Mouse (Mus musculus) erythroblast, embryonic 14.5 days (primary cell): Measurements from ENCODE around the gene Recql5. TPM values are rescaled to one million over a fixed set of nuclear protein-coding genes. Genes with fewer than 3 reads are reported as not detected.

Experiments used
- H3K27me3 ChIP-seq: 2 replicates; pipeline ENCODE4 v1.6.1; 2012; ENCODE audit warnings: inconsistent platforms; ENCODE audit not compliant: control insufficient read depth
- H3K36me3 ChIP-seq: 2 replicates; pipeline ENCODE4 v1.6.1; 2012; ENCODE audit warnings: mild to moderate bottlenecking, inconsistent platforms; ENCODE audit not compliant: control insufficient read depth
- H3K4me1 ChIP-seq: 2 replicates; pipeline ENCODE4 v1.6.1; 2012; ENCODE audit warnings: inconsistent platforms; ENCODE audit not compliant: control insufficient read depth
- H3K4me3 ChIP-seq: replicated peaks from 2 replicates; pipeline ENCODE3; 2012; ENCODE audit warnings: moderate library complexity, mild to moderate bottlenecking, inconsistent platforms
- H3K9me3 ChIP-seq: 2 replicates; pipeline ENCODE4 v1.6.1; 2012; ENCODE audit warnings: low read length, inconsistent platforms, mixed read lengths; ENCODE audit not compliant: control insufficient read depth
- GATA1 ChIP-seq: IDR thresholded peaks from 2 replicates; pipeline ENCODE4 v1.6.1; 2012; ENCODE audit warnings: low read length, inconsistent platforms, mixed read lengths
- polyA plus RNA-seq: library from polyadenylated mRNA; stranded (reverse); fragments of >175 nt; gene quantifications from 2 replicates; pipeline ENCODE4 v1.2.3, GENCODE M21; 2012

Recql5 gene
- polyA plus RNA-seq, 1 experiment = 1.4 TPM

DNA sequence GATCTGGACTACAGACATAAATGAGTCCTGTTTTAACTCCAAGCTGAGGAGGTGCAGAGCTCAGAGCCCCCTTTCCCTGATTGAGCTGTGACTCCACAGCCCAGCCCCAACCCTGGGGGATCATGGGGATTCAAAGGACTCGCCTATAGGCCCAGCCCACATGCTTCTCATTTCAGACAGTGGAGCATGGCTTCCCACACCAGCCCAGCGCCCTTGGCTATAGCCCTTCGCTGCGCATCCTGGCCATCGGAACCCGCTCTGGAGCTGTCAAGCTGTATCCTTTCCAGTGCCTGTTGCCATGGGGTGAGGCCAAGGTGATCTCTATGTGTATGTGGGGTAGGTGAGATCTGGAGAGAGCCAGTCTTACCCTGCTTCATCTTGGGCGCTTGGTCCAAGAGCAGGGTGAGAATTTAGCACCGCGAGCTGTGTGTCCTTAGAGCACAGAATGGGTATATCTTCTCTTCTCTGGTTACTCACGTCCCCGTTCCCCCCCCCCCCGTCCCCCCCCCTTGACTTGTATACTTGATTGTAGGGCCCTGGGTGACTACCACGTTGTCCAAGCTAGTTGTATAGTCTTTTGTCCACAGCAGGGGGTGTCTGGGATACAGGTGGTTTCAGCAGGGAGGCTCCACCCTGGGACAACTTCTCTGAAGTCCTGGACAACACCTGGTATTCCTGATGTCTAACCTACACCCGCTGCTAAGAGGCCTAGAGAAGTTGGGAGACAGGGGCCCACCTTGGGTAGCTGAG lies 90.0 kb downstream of the Recql5 start:
- Histone ChIP-seq H3K27me3 (no peaks in the 10 kb centered on the region), H3K36me3 (peaks cover 49% of the 10 kb centered on the region), H3K4me3 (no peak overlapping the region), H3K4me1 (peaks cover 61% of the 10 kb centered on the region), H3K9me3 (peaks cover 2% of the 10 kb centered on the region; the same call in 1 of the 2 replicates)
- no peak for TF ChIP-seq GATA1

Other genes starting within 250 kb of the Recql5 start
- gene Grb2, start 224.9 kb downstream of the Recql5 start, polyA plus RNA-seq = 3.4 and 3.8 TPM in 2 replicates
- 6.1 and 6.3 TPM in 2 replicates for gene Tmem94, start 168.0 kb downstream of the Recql5 start, polyA plus RNA-seq
- 10.9 and 12.1 TPM in 2 replicates for gene Caskin2, start 119.8 kb downstream of the Recql5 start, polyA plus RNA-seq
- gene Tsen54, start 118.8 kb downstream of the Recql5 start, polyA plus RNA-seq = 3.4 and 4.5 TPM in 2 replicates
- gene Llgl2, start 109.4 kb downstream of the Recql5 start, polyA plus RNA-seq = 2.1 and 2.3 TPM in 2 replicates
- not detected in 2 replicates for gene Myo15b, start 75.1 kb downstream of the Recql5 start, polyA plus RNA-seq
- 2.1 and 3.2 TPM in 2 replicates for gene Smim5, start 33.5 kb downstream of the Recql5 start, polyA plus RNA-seq
- gene Smim6, start 21.5 kb downstream of the Recql5 start, polyA plus RNA-seq = 0.09 and 0.28 TPM in 2 replicates
- gene Sap30bp, start 195 bp downstream of the Recql5 start, polyA plus RNA-seq = 3.0 and 3.7 TPM in 2 replicates
- 0.01 TPM in 1 of 2 replicates, not detected in the other for gene Itgb4, start 41.2 kb upstream of the Recql5 start, polyA plus RNA-seq
- gene Galk1, start 79.2 kb upstream of the Recql5 start, polyA plus RNA-seq = 1.5 and 1.9 TPM in 2 replicates
- 117 and 150 TPM in 2 replicates for gene H3f3b, start 94.5 kb upstream of the Recql5 start, polyA plus RNA-seq
- 3.6 and 3.8 TPM in 2 replicates for gene Unk, start 96.8 kb upstream of the Recql5 start, polyA plus RNA-seq
- 14.5 and 18.2 TPM in 2 replicates for gene Unc13d, start 144.5 kb upstream of the Recql5 start, polyA plus RNA-seq
- gene Wbp2, start 153.5 kb upstream of the Recql5 start, polyA plus RNA-seq = 142 and 153 TPM in 2 replicates
- 0.10 and 0.17 TPM in 2 replicates for gene Trim47, start 193.7 kb upstream of the Recql5 start, polyA plus RNA-seq
- 0.04 and 0.08 TPM in 2 replicates for gene Trim65, start 197.7 kb upstream of the Recql5 start, polyA plus RNA-seq
- gene Mrpl38, start 205.4 kb upstream of the Recql5 start, polyA plus RNA-seq = 7.7 and 8.4 TPM in 2 replicates
- 1.1 and 1.3 TPM in 2 replicates for gene Fbf1, start 234.7 kb upstream of the Recql5 start, polyA plus RNA-seq